Mouse (Mus musculus) brain, embryonic 14.5 days (tissue): Measurements from ENCODE around the gene Ago3. TPM values are rescaled to one million over a fixed set of nuclear protein-coding genes. Genes with fewer than 3 reads are reported as not detected.

Experiments used
- DNase-seq: peaks from one replicate; pipeline ENCODE4 v3.0.0-alpha.2; 2011; ENCODE audit warnings: low read depth
- CTCF ChIP-seq: fragments of 200-500 bp; IDR thresholded peaks from 2 replicates; pipeline ENCODE4 v1.5.1; 2012; ENCODE audit warnings: inconsistent platforms, mild to moderate bottlenecking, moderate library complexity, borderline replicate concordance; ENCODE audit not compliant: insufficient read depth, insufficient read length; ENCODE audit errors: extremely low read depth
- POLR2A ChIP-seq: fragments of 200-500 bp; IDR thresholded peaks from 2 replicates; pipeline ENCODE4 v1.6.1; 2012; ENCODE audit warnings: mild to moderate bottlenecking, inconsistent platforms, borderline replicate concordance; ENCODE audit not compliant: poor library complexity, insufficient read depth, insufficient read length, severe bottlenecking; ENCODE audit errors: extremely low read depth
- polyA plus RNA-seq: library from polyadenylated mRNA; depleted of rRNA; stranded (reverse); fragments of >200 nt; gene quantifications from 2 replicates; pipeline ENCODE4 v1.2.3, GENCODE M21; 2012

Gene Ago3
- polyA plus RNA-seq, 1 experiment = 7.6 TPM

DNA sequence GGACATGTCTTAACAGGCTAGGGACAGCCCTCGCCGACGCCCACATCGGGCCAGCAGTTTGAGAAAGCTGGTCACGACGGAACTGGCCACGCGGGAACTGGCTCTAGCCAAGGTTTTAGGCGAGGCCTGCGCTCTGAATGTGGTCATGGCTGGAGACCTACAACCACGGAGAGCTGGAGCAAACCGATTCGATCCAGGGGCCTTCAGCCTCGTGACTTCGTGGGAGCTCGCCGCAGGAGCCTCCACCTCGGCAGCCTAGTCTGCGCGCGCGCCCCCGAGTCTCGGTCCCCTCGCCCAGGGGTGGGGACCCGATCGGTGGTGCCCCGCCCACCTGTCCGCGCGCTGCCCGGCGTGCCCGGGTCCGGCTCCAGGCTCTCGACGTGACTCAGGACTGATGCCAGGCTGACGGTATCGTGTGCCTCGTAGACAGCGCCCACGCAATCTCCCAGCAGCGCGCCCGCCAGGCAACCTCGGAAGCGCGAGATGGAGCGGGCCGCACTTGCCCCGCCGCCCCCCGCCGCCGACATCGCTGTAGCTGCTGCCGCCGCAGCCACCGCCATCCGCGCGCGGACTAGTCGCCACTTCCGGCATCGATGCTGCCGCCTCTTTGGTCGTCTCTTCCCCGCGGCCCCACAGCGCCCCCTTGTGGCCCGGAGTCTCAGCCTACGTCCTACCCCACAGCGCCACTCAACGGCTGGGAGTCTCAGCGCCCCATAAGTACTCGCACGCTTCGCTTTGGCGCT, 108.1 kb downstream of the Ago3 start, which contains the start of gene Adprhl2:
Gene Adprhl2 (minus strand): TSS at position 593 of the 743 bp plus-strand sequence.
- TF ChIP-seq CTCF (peak; percentile 100), POLR2A (peak; percentile 95)
- peak; percentile 99 for DNase-seq

DNA sequence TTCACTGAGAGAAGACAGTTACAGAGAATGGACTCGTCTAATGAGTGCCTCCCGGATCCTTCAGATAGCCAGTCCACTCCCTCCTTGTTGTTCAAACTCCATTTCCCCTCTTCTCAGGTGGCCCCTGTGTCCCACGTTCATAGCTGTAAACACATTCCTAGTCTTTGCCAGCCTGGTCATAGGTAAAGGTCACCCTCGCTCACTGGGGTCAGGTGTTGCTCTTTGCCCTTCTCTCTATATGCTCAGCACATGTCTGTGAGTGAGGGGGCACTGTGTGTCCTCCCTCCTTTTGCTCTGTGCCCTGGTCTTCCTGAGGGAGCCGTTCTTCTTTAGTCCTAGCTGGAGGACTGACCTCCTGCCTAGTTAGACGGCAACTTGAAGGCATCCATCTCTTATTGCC, 109.5 kb downstream of the Ago3 start:
- no peak for TF ChIP-seq CTCF
- no peak for TF ChIP-seq POLR2A

GRCm38 (mm10) chr4:126316443-126317040, 112.8 kb downstream of the Ago3 start:
- no peak for DNase-seq
- TF ChIP-seq CTCF = no peak
- no peak for TF ChIP-seq POLR2A

More for the DNA sequence above, 109.5 kb downstream of the Ago3 start:
- DNase-seq = no peak

GRCm38 (mm10) chr4:126315931-126316330, 113.4 kb downstream of the Ago3 start:
- TF ChIP-seq CTCF (no peak), POLR2A (no peak)
- DNase-seq = no peak

DNA sequence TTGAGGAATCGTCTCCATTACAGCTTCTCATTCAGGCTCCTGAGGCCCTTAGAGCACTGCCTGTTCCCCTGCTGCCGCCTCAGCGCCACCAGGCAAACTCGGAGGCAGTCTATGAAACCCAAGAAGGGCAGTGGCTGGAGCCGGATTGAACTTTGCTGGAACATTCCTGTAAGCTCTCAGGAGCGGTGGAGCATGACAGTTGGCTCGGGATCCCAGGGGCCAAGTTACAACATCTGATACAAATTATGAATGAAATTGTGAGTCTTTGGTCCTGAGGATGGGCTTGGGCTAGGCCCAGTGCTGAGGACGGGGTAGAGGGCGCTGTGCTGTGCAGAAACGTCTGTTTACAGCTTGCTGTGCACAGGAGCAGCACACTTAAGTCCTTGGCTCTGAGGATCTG, 115.0 kb downstream of the Ago3 start:
- no peak for TF ChIP-seq POLR2A
- TF ChIP-seq CTCF = no peak
- DNase-seq = no peak

GRCm38 (mm10) chr4:126313202-126313601, 116.2 kb downstream of the Ago3 start:
- DNase-seq = no peak
- TF ChIP-seq CTCF (no peak), POLR2A (no peak)

DNA sequence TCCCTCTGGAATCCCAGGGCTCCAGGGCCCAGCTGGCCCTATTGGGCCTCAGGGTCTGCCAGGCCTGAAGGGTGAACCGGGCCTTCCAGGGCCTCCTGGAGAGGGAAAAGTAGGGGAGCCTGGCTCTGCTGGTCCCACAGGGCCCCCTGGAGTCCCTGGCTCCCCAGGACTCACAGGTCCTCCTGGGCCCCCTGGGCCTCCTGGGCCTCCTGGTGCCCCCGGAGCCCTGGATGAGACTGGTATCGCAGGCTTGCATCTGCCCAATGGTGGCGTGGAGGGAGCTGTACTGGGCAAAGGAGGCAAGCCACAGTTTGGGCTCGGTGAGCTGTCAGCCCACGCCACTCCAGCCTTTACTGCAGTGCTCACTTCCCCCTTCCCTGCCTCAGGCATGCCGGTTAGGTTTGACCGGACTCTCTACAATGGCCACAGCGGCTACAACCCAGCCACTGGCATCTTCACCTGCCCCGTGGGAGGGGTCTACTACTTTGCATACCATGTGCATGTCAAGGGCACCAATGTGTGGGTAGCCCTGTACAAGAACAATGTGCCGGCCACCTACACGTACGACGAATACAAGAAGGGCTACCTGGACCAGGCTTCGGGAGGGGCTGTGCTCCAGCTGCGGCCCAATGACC, 117.7 kb downstream of the Ago3 start:
- no peak for TF ChIP-seq POLR2A
- no peak for TF ChIP-seq CTCF
- no peak for DNase-seq

GRCm38 (mm10) chr4:126310344-126310743, 119.0 kb downstream of the Ago3 start:
- DNase-seq = no peak
- no peak for TF ChIP-seq POLR2A

- peak; percentile 95 for DNase-seq
- TF ChIP-seq POLR2A = no peak
- peak; percentile 84 for TF ChIP-seq CTCF
These were observed 119.4 kb downstream of the Ago3 start for GRCm38 (mm10) chr4:126309922-126310309.

DNA sequence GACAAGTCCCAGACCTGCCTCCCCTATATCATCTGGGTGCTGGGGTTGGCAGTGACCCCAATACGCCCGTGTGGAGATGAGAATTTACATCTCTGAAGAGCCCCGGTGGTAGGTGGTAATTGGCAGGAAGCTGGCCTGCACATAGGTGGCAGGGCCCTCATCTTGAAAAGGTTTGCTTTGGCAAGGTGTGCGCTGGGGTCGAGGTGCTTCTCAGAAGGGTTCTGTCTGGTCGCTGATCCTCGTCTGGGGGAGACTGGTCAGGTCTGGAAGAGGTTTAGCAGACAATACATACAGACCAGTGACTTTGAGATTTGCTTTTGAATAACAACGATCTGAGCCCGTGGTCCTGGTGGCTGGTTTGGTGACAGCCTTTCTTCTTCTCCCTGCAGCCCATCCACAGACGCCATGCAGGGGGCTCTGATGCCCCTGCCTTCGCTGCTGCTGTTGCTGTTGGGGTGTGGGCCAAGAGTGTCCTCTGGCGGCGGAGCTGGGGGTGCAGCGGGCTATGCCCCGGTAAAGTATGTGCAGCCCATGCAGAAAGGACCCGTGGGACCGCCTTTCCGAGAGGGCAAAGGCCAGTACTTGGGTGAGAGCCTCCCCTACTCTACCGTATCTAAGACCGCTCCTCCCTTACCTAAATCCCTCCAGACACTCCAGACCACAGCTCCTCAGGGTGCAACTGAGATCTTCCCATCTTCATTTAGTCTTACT, 120.0 kb downstream of the Ago3 start:
- no peak for DNase-seq
- no peak for TF ChIP-seq POLR2A
- TF ChIP-seq CTCF = peak; percentile 39; the same call in 1 of the 2 replicates

GRCm38 (mm10) chr4:126306827-126307226, 122.5 kb downstream of the Ago3 start:
- no peak for DNase-seq
- TF ChIP-seq CTCF (no peak), POLR2A (no peak)
